Mouse (Mus musculus) c-Kit-positive CD71-negative TER-119-negative erythroid progenitor cells, embryonic 14.5 days (primary cell): Measurements from ENCODE around the gene Uvrag.

Source experiments
- DNase-seq: peaks from one replicate; pipeline ENCODE4 v3.0.0-alpha.2; 2013; ENCODE audit warnings: low read depth

Uvrag gene

GRCm38 (mm10) chr7:99139841-99140491 lies 975 bp downstream of the Uvrag start:
- DNase-seq: no peak

GRCm38 (mm10) chr7:99137541-99137940 lies 3.4 kb downstream of the Uvrag start:
- DNase-seq: no peak

- DNase-seq: no peak
Measured at GRCm38 (mm10) chr7:99136789-99137188, 4.2 kb downstream of the Uvrag start.

- DNase-seq: no peak
Measured at GRCm38 (mm10) chr7:99133811-99134402, 7.0 kb downstream of the Uvrag start.

GRCm38 (mm10) chr7:99132597-99132996 lies 8.3 kb downstream of the Uvrag start:
- DNase-seq: no peak

GRCm38 (mm10) chr7:99131819-99132353 lies 9.1 kb downstream of the Uvrag start:
- DNase-seq: no peak

- DNase-seq: no peak
Measured at GRCm38 (mm10) chr7:99128965-99129364, 12.0 kb downstream of the Uvrag start.

GRCm38 (mm10) chr7:99128020-99128950 lies 12.7 kb downstream of the Uvrag start:
- DNase-seq: no peak

GRCm38 (mm10) chr7:99126057-99126456 lies 14.9 kb downstream of the Uvrag start:
- DNase-seq: no peak

- no peak for DNase-seq
Measured at GRCm38 (mm10) chr7:99122651-99123050, 18.3 kb downstream of the Uvrag start.

- DNase-seq: no peak
Measured at GRCm38 (mm10) chr7:99120865-99121521, 19.9 kb downstream of the Uvrag start.

GRCm38 (mm10) chr7:99120082-99120481 lies 20.9 kb downstream of the Uvrag start:
- no peak for DNase-seq

GRCm38 (mm10) chr7:99116781-99117180 lies 24.2 kb downstream of the Uvrag start:
- no peak for DNase-seq

- no peak for DNase-seq
Measured at GRCm38 (mm10) chr7:99114006-99114726, 26.8 kb downstream of the Uvrag start.

GRCm38 (mm10) chr7:99107566-99107965 lies 33.4 kb downstream of the Uvrag start:
- no peak for DNase-seq

GRCm38 (mm10) chr7:99106714-99107270 lies 34.1 kb downstream of the Uvrag start:
- no peak for DNase-seq

GRCm38 (mm10) chr7:99101767-99102593 lies 39.0 kb downstream of the Uvrag start:
- no peak for DNase-seq

- DNase-seq: no peak
Measured at GRCm38 (mm10) chr7:99101076-99101475, 39.9 kb downstream of the Uvrag start.

- DNase-seq: no peak
Measured at GRCm38 (mm10) chr7:99100573-99100972, 40.4 kb downstream of the Uvrag start.

GRCm38 (mm10) chr7:99100087-99100486 lies 40.9 kb downstream of the Uvrag start:
- DNase-seq: no peak
